Mouse (Mus musculus): ENCODE results near the gene Med29. TPM values are rescaled to one million over a fixed set of nuclear protein-coding genes. Genes with fewer than 3 reads are reported as not detected.

Gene Med29
- polyA plus RNA-seq, 1 experiment from 2014 or later = 42.2 TPM

- peak overlapping the region; percentile 41 for H3K9ac ChIP-seq (replicated peaks; ENCODE audit: low read depth, low read length)
- ATAC-seq (ENCODE audit: low read depth) = peak; percentile 19; the same call in 1 of the 2 replicates
- peaks cover 16% of the 10 kb centered on the region for H3K4me1 ChIP-seq (ENCODE audit: control insufficient read depth, insufficient read depth, low read length)
- H3K4me3 ChIP-seq (ENCODE audit: low read depth, low read length) = no peak overlapping the region
- 16% methylated on average over 30 of the region's 30 CpGs for WGBS
- H3K9me3 ChIP-seq (ENCODE audit: control insufficient read depth, low read length) = no peaks in the 10 kb centered on the region
- peak overlapping the region; percentile 33; the same call in 1 of the 2 replicates for H3K4me2 ChIP-seq (ENCODE audit: low read depth, low read length)
- H3K36me3 ChIP-seq (ENCODE audit: control insufficient read depth, insufficient read depth, low read length) = peaks cover under 1% of the 10 kb centered on the region; the same call in 1 of the 2 replicates
- no peaks in the 10 kb centered on the region for H3K27me3 ChIP-seq (ENCODE audit: control insufficient read depth, insufficient read depth, low read length)
- peak overlapping the region; percentile 56 for H3K27ac ChIP-seq (ENCODE audit: low read depth, low read length)
These were observed 11.3 kb downstream of the Med29 start for GRCm38 (mm10) chr7:28381017-28381790.

GRCm38 (mm10) chr7:28380237-28381016, 12.1 kb downstream of the Med29 start, which contains the start of gene Zfp36:
Zfp36 (minus strand) TSS chr7:28380253.
- peak within 1 kb of the TSS; percentile 50 for H3K4me3 ChIP-seq (ENCODE audit: low read depth, low read length)
- peaks cover 17% of the 10 kb centered on the region for H3K4me1 ChIP-seq (ENCODE audit: control insufficient read depth, insufficient read depth, low read length)
- H3K9ac ChIP-seq (replicated peaks; ENCODE audit: low read depth, low read length) = peak within 1 kb of the TSS; percentile 63
- no peaks in the 10 kb centered on the region for H3K36me3 ChIP-seq (ENCODE audit: control insufficient read depth, insufficient read depth, low read length)
- H3K9me3 ChIP-seq (ENCODE audit: control insufficient read depth, low read length) = no peaks in the 10 kb centered on the region
- 57% methylated on average over 17 of the region's 17 CpGs for WGBS
- H3K4me2 ChIP-seq (ENCODE audit: low read depth, low read length) = peak within 1 kb of the TSS; percentile 73
- H3K27me3 ChIP-seq (ENCODE audit: control insufficient read depth, insufficient read depth, low read length) = no peaks in the 10 kb centered on the region
- no peak for ATAC-seq (ENCODE audit: low read depth)
- H3K27ac ChIP-seq (ENCODE audit: low read depth, low read length) = peak within 1 kb of the TSS; percentile 66

GRCm38 (mm10) chr7:28378769-28379651, 13.5 kb downstream of the Med29 start:
- 2% methylated on average over 53 of the region's 53 CpGs for WGBS
- Histone ChIP-seq H3K36me3 (ENCODE audit: control insufficient read depth, insufficient read depth, low read length) (no peaks in the 10 kb centered on the region), H3K4me2 (ENCODE audit: low read depth, low read length) (peak overlapping the region; percentile 73), H3K27ac (ENCODE audit: low read depth, low read length) (peak overlapping the region; percentile 66), H3K9ac (replicated peaks; ENCODE audit: low read depth, low read length) (peak overlapping the region; percentile 63), H3K4me1 (ENCODE audit: control insufficient read depth, insufficient read depth, low read length) (peaks cover 17% of the 10 kb centered on the region), H3K4me3 (ENCODE audit: low read depth, low read length) (peak overlapping the region; percentile 50), H3K9me3 (ENCODE audit: control insufficient read depth, low read length) (no peaks in the 10 kb centered on the region), H3K27me3 (ENCODE audit: control insufficient read depth, insufficient read depth, low read length) (no peaks in the 10 kb centered on the region)
- ATAC-seq (ENCODE audit: low read depth) = peak; percentile 49; the same call in 1 of the 2 replicates

- no peaks in the 10 kb centered on the region for H3K36me3 ChIP-seq (ENCODE audit: control insufficient read depth, insufficient read depth, low read length)
- no peak for ATAC-seq (ENCODE audit: low read depth)
- H3K27me3 ChIP-seq (ENCODE audit: control insufficient read depth, insufficient read depth, low read length) = no peaks in the 10 kb centered on the region
- WGBS = 46% methylated on average over 32 of the region's 32 CpGs
- peaks cover 17% of the 10 kb centered on the region for H3K4me1 ChIP-seq (ENCODE audit: control insufficient read depth, insufficient read depth, low read length)
- no peak overlapping the region for H3K27ac ChIP-seq (ENCODE audit: low read depth, low read length)
- no peaks in the 10 kb centered on the region for H3K9me3 ChIP-seq (ENCODE audit: control insufficient read depth, low read length)
- H3K9ac ChIP-seq (replicated peaks; ENCODE audit: low read depth, low read length) = peak overlapping the region; percentile 63
- H3K4me2 ChIP-seq (ENCODE audit: low read depth, low read length) = peak overlapping the region; percentile 73
- peak overlapping the region; percentile 50 for H3K4me3 ChIP-seq (ENCODE audit: low read depth, low read length)
These were observed 14.3 kb downstream of the Med29 start for GRCm38 (mm10) chr7:28378066-28378690.

DNA sequence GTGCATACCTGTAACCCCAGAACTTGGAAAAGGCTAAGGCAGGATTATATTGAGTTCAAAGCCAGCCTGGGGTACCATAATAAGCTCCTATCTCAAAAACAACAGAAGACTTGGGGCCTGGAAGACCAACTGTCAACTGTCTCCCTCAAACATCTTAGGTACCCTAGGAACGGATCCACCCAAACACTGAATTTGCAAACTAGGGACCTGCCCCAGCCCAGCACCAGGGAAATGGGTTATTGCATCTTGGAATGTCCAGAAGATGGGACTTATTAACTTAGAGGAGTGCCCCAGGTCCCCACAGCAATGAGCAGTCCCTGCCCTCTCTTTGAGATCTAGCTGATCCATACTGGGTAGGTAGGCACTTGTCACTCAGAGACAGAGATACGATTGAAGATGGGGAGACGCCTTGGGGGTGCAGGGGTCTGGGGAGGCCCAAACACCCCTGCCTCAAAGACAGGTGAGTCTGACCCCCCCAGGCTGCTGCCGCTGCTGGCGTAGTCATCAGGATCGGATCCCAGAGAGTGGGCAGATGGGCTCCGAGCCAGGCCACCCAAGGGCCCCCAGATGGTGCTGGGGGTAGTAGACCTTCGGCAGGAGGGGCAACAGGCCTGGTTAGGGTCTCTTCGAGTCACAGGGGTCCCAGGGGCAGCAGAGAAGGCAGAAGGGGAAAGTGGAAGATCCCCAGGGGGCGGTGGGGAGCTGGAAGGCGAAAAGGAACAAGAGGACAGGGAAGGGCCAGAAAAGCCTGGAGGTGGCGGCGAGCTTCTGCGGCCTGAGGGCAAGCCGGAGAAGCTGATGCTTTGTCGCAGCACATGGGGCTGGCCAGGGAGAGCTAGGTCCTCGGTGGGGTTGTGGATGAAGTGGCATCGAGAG, 15.1 kb downstream of the Med29 start:
- H3K4me3 ChIP-seq (ENCODE audit: low read depth, low read length) = peak overlapping the region; percentile 50
- H3K9ac ChIP-seq (replicated peaks; ENCODE audit: low read depth, low read length) = 0 out of 2 replicates have a peak overlapping the region, but pooled peaks have one; percentile 37
- H3K27me3 ChIP-seq (ENCODE audit: control insufficient read depth, insufficient read depth, low read length) = no peaks in the 10 kb centered on the region
- H3K4me2 ChIP-seq (ENCODE audit: low read depth, low read length) = peak overlapping the region; percentile 73
- no peaks in the 10 kb centered on the region for H3K9me3 ChIP-seq (ENCODE audit: control insufficient read depth, low read length)
- no peaks in the 10 kb centered on the region for H3K36me3 ChIP-seq (ENCODE audit: control insufficient read depth, insufficient read depth, low read length)
- no peak for ATAC-seq (ENCODE audit: low read depth)
- 73% methylated on average over 17 of the region's 18 CpGs for WGBS
- H3K27ac ChIP-seq (ENCODE audit: low read depth, low read length) = no peak overlapping the region
- peaks cover 17% of the 10 kb centered on the region for H3K4me1 ChIP-seq (ENCODE audit: control insufficient read depth, insufficient read depth, low read length)

DNA sequence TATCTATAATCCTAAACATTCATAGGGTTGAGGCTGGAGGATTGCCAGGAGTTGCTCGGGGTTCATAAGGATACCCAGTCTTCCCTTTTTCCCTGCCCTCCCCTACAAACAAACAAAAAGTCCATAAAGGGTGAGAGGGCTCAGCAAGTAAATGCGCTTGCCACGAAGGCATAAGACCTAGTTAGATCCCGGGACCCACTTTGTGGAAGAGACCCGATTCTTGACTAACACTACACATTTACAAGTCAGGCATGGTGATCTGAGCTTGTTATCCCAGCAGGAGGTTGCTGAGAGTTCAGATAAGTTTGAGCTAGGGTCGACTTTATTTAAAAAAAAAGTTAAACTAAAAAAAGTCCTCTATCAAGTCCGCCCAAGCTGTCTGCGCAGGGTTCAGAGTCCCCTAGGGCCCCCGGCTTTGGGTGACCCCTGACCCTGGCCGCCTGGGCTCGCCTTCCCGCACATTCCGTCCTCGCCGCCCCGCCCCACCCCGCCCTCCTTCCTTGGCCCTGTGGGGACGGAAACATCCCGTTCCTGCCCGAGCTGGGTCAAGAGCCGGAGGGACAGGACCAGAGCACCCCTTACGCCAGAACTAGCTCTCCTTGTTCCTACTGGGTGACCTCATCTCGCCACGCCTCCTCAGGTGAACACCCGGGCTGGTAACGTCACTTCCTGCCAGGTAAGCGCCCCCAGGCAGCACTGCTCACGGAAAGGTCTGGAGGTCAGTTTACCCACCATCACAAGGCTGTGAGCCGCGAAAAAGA, 16.3 kb downstream of the Med29 start:
- no peaks in the 10 kb centered on the region for H3K27me3 ChIP-seq (ENCODE audit: control insufficient read depth, insufficient read depth, low read length)
- H3K4me3 ChIP-seq (ENCODE audit: low read depth, low read length) = peak overlapping the region; percentile 33
- H3K4me1 ChIP-seq (ENCODE audit: control insufficient read depth, insufficient read depth, low read length) = peaks cover 13% of the 10 kb centered on the region
- no peaks in the 10 kb centered on the region for H3K36me3 ChIP-seq (ENCODE audit: control insufficient read depth, insufficient read depth, low read length)
- peak overlapping the region; percentile 82 for H3K27ac ChIP-seq (ENCODE audit: low read depth, low read length)
- H3K4me2 ChIP-seq (ENCODE audit: low read depth, low read length) = peak overlapping the region; percentile 73
- no peaks in the 10 kb centered on the region for H3K9me3 ChIP-seq (ENCODE audit: control insufficient read depth, low read length)
- peak overlapping the region; percentile 55 for H3K9ac ChIP-seq (replicated peaks; ENCODE audit: low read depth, low read length)
- 5% methylated on average over 30 of the region's 30 CpGs for WGBS
- no peak for ATAC-seq (ENCODE audit: low read depth)

GRCm38 (mm10) chr7:28375176-28375921, 17.2 kb downstream of the Med29 start:
- 1% methylated on average over 33 of the region's 36 CpGs for WGBS
- Histone ChIP-seq H3K27ac (ENCODE audit: low read depth, low read length) (peak overlapping the region; percentile 82), H3K9ac (replicated peaks; ENCODE audit: low read depth, low read length) (peak overlapping the region; percentile 55), H3K4me3 (ENCODE audit: low read depth, low read length) (peak overlapping the region; percentile 33), H3K4me1 (ENCODE audit: control insufficient read depth, insufficient read depth, low read length) (peaks cover 14% of the 10 kb centered on the region), H3K9me3 (ENCODE audit: control insufficient read depth, low read length) (no peaks in the 10 kb centered on the region), H3K4me2 (ENCODE audit: low read depth, low read length) (peak overlapping the region; percentile 73), H3K36me3 (ENCODE audit: control insufficient read depth, insufficient read depth, low read length) (no peaks in the 10 kb centered on the region), H3K27me3 (ENCODE audit: control insufficient read depth, insufficient read depth, low read length) (no peaks in the 10 kb centered on the region)
- peak; percentile 21; the same call in 1 of the 2 replicates for ATAC-seq (ENCODE audit: low read depth)

Data from neural tube, embryonic 14.5 days (tissue).